Mouse (Mus musculus) frontal cortex, postnatal 36 days (tissue): ENCODE results near the gene Mgat5b.

Experiments used
- DNase-seq, 2 experiments: peaks; one replicate each; pipeline ENCODE4 v3.0.0; 2022; ENCODE audit warnings: low spot score in 2 of 2

Mgat5b gene

DNA sequence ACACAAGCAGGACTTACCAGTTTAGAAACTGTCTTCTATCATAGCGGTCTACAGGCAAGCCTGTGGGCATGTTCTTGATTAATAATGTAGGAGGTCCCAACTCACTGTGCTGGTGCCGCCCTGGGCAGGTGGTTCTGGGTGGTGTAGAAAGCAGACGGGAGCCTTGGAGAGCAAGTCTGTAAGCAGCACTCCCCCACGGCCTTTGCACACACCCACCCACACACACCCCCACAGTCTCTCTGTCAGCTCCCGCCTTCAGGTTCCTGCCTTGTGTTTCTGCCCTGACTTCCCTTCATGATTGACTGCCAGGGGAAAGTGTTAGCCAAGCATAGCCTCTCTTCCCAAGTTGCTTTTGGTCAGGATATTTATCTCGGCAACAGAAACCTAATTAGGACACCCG, 1.3 kb upstream of the Mgat5b start:
- no peak for DNase-seq

DNA sequence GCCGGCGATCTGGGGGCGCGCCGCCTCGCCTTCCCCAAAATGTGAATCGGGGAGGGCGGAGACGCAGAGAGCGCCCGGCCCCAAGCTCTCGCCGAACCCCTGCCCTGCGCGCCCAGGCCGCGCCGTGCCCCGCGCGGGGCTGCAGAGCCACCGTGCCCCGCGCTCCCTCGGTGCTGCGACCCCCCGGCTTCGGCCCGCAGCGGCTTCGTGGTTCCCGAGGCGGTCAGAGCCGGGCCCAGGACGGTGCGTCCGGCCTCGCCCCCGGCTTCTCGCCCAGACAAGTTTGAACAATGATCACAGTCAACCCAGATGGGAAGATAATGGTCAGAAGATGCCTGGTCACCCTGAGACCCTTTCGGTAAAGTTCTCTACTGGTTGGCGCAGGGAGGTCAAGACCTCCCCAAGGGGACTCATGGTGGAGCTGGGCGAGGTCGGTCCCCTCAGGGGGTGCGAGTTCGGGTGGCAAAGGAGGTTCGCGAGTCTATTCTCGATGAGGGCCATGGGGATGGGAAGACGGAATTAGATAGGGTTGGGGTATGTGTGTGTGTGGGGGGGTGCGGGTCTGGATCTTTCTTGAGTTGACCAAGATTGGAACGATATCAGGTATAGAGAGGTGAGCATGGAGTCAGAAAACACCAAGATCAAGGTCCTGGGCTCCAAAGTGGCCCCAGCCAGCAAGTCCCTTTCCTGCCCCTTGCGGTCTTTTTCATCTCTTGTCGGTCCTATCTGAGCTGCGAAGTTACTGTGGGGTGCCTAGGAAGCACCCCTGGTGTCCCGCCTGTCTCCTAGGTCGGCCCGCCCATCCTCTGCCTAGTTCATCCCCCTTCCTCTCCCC, 740 bp downstream of the Mgat5b start:
- DNase-seq = no peak

GRCm38 (mm10) chr11:116920746-116921145, 2.1 kb downstream of the Mgat5b start:
- DNase-seq = no peak

- no peak for DNase-seq
These were observed 3.4 kb downstream of the Mgat5b start for GRCm38 (mm10) chr11:116922058-116922457.

- DNase-seq = no peak
These were observed 9.4 kb downstream of the Mgat5b start for GRCm38 (mm10) chr11:116928031-116928430.

DNA sequence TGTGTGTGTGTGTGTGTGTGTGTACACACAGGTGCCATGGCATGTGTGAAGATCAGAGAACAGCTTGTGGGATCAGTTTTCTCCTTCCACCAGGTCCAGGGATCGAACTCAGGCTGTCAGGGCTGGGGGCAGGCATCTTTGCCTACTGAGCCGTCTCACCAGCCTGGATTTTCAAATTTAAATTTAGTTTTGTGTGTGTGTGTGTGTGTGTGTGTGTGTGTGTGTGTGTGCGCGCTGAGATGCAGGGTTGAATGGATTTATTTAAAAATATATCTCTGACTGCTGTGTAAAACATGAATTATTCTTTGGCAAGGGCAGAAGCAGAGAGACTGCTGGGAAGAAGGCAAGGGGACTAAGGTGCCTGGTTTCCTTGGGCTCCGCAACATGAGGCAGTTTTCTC, 16.2 kb downstream of the Mgat5b start:
- no peak for DNase-seq

DNA sequence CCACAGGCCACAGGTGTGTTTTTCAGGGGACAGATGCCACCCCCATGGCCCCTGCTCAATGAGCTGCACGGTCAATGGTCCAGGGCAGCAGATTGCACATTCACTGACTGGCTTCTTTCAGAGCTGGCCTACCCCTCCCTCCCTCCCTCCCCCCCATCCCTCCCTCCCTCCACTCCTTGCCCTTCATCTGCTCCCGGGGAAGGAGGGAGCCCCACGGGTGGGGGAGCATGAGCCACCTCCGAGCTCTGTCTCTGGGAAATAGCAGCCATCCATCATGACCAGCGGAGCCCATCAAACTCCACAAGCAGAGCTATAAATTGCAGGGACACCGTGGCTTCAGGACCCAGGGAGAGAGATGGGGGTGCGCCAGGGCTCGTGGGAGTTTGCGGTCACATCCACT, 16.7 kb downstream of the Mgat5b start:
- DNase-seq = no peak

- DNase-seq = peak in 1 of 2 experiments; percentile 66
These were observed 17.3 kb downstream of the Mgat5b start for GRCm38 (mm10) chr11:116935917-116936316.

DNA sequence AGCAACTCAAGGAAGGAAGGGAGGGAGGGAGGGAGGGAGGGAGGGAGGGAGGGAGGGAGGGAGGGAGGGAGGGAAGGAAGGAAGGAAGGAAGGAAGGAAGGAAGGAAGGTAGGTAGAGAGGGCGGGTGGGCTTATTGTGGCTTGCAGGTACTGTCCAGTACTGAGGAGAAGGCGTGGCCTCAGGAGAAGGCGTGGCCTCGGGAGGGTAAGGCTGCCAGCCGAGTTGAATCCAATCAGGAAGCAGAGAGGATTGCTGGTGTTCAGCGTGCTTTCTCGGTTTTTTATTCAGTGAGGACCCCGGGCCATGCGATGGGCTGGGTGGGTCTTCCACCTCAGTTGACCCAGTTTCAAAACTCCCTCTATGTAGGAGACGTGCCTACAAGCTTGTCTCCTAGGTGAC, 18.5 kb downstream of the Mgat5b start:
- no peak for DNase-seq

DNA sequence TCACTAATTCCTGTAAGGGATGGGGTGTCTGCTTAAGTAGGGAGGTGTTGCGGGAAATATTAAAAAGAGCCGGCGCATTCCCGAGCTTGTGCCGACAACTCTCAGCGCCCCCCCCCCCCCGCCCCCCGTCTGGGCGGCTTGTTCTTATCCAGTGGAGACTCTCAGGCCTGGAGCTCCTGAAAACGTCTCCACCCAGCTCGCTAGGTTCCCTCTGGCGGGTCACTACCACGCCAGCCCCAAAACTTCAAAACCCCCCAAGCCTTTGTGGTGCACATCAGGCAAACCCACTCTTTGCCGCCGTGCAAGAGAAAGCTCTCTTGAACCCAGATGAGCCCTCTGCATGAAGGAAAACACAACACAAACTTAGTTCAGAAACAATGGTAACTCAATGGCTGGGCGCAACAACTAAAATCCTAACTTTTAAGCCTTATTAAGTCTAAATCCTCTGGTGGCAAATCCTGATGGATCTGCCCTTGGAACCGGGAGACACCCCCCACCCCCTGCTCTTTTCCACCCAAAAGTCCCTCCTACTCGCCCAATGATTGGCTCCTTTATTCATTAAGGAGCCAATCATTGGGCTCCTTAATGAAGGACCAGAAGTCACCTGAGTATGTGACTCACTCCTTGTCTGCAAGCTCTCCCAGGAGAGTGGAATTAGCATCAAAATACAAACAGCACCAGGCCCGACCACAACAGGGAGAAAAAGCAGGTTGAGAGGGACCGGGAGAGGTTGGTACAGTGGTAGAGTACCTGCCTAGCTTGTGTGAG, 21.6 kb downstream of the Mgat5b start:
- no peak for DNase-seq

DNA sequence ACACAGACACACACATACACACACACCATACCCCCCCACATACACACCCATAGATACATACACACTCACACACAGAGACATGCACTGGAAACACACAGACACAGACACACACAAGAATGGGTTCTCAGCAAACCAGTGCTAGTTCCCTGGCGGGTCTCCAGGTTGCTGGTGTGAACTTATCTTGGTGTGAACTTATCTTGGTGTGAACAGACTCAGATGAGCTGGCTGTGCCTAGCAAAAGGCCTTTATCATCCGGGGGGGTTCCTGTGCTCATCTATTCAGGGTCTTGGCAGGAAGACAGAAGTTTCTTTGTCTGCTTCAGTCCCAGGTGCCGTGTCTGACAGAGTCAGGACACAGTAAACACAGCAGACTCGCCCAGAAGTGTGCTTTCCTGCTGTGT, 25.7 kb downstream of the Mgat5b start:
- no peak for DNase-seq

DNA sequence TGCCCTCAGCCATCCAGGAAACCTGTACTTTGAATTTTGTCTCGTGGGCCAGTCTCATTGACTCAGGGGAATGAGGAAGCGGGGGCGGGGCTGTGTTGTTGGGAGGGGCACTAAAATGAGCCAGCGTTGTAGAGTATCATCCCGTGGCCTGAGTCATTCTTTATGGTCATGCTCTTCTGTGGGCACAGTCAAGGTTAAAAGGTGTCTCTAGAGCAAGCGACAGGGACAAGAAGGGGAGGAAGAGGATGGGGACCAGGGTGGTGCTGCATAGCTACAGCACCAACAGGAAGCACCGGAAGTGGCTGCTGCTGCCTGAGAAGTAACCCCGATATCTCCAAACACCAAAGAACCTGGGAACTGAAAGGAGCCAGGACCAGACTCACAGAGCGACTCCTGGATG, 31.2 kb downstream of the Mgat5b start:
- DNase-seq = no peak

DNA sequence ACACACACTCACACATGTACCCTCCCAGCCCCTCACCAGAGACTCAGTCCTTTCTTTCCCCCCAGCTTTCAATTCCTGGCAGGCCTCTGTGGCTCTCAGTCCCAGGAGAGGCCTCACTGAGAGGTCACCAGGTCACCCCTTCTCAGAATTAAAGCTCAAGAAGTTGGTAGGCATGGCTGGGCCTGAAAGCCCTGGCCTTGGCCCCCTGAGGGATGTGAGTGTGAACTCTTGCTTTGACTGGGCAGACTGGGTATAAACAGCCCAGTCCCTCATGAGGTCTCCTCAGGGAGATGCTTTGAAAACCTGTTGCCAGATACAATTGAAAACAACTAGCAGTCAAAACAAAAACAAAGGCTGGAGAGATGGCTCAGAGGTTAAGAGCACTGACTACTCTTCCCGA, 32.8 kb downstream of the Mgat5b start:
- no peak for DNase-seq

GRCm38 (mm10) chr11:116954231-116955118, 35.8 kb downstream of the Mgat5b start:
- DNase-seq = peak; percentile 26 to 41

DNA sequence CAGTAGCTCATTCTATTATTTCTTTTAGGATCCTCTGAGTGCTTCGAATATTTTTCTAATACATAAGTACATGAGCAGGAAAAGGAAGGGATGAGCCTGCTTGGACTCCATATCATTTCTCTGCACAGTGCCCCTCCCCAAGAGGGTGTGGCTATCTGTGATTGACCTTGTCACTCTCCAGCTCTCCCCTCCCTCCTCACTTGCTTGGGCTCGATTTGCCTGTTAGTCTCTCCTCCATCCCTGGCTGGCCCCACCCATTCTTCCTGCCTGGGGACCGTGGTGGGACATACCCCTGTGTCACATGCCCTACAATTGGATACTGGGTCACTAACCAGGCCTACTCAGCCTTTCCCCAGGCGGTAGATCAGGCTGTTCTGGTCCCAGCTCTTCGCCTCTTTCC, 39.9 kb downstream of the Mgat5b start:
- no peak for DNase-seq

DNA sequence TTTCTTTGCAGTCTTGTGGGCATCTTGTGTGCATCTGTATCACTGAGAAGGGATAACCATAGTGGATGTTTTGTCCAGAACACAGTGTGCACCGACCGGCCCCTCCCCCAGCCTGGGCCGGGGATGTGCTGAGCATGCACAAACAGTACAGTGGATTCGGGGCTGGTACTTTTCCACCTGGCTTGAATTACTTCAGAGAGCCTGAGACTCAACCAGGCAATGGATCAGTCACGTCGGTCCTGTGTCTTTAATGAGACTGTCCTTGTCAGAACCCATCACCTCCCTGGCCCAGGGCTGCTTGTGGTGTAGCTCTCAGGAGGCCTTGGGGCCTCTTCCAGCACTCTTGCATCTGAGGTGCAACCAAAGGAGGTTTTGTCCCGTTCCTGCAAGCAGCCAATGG, 46.4 kb downstream of the Mgat5b start:
- DNase-seq = no peak

GRCm38 (mm10) chr11:116965961-116966360, 47.3 kb downstream of the Mgat5b start:
- no peak for DNase-seq

GRCm38 (mm10) chr11:116968586-116968985, 49.9 kb downstream of the Mgat5b start:
- no peak for DNase-seq

GRCm38 (mm10) chr11:116969498-116969897, 50.8 kb downstream of the Mgat5b start:
- no peak for DNase-seq

- no peak for DNase-seq
These were observed 52.2 kb downstream of the Mgat5b start for GRCm38 (mm10) chr11:116970847-116971246.

DNA sequence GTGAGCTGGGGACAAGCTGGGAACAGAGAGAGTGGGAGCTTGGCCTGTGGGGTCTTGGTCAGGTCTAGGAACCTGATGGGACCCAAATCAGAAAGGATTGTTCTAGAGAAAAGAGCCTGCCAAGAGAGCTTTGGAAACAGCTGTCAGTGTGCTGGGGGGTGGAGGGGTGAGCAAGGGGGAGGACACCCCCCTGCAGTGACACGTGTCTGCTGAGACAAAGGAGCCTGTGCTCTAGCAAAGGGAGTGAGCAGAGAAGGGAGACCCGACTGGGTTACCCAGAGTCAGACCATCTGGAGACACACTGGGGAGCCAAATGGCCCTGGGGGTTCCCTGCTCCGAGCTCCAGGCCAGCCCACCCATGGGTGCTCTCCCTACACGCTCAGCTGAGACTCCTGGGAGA, 54.2 kb downstream of the Mgat5b start:
- no peak for DNase-seq

DNA sequence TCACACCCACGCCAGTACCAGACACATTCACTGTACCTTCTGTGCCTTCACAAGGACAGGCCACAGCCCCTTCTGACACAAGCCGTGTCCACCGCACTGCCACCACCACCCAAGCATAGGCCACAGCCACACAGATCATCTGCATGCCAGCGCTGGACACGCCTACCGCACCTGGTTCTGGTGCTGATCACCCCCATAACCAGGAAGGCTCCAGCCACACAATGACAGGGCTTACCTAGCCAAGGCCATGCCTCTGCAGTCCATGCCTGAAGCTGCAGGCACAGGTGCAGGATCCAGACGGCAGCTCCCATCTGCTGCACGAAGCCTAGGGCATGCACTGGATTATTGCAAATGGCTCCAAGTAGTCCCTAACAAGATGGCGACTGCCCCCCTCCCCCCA, 54.8 kb downstream of the Mgat5b start:
- no peak for DNase-seq
